Mouse (Mus musculus): ENCODE measurements at regions not wholly inside any gene's neighbourhood (a gene's known extent, or its start where the extent isn't known, plus 50 kb on each side); places are given as distances from the start of the nearest gene placed in this dataset.
A peak's percentile ranks its signal among the peaks of the same experiment; 100 is the strongest.

DNA sequence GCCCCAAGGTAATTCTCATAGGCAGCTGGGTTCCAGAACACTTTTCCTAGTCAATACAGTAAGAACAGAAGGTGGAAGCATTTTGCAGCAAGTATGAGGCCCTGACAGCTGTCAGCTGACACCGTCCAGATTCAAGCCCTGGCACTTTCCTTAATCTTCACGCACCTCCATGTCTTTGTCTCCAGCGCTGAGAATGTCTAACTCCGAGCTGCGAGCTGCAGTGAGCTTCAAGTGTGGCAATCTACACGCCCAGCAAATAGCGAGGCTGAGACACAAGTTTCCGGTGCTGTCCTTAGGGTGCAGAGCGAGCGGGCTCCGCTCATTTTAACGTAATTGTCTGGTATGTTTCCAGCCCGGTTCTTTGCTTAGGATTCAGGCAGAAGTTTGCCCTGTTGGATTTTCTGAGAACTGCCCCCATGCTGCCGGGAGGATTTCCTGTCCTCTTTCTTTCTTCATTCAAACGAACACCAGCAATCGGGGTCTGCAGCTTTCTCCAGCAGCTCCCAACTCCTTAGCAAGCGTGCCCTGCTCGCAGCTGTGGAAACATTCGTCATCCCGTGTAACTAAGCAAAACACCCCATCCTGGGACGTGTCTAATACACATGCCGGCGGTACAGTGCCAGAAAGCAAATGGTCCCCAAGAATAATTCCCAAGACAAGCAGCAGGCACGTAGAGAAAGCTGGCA, 54.5 kb downstream of the Irx3 start:
- H3K9me3 ChIP-seq (ENCODE audit: control insufficient read depth, low read length), result peaks cover 3% of the 10 kb centered on the region; the same call in 1 of the 2 replicates
- H3K9ac ChIP-seq (replicated peaks; ENCODE audit: low read depth, low read length), result no peak overlapping the region
- peaks cover 8% of the 10 kb centered on the region for H3K4me1 ChIP-seq (replicated peaks; ENCODE audit: control insufficient read depth, insufficient read depth, low read length)
- no peak overlapping the region for H3K27ac ChIP-seq (ENCODE audit: low read length)
- no peak overlapping the region for H3K4me3 ChIP-seq (replicated peaks; ENCODE audit: low read length)
- no peaks in the 10 kb centered on the region for H3K36me3 ChIP-seq (ENCODE audit: control insufficient read depth, insufficient read depth)
- peak overlapping the region; percentile 3; the same call in 1 of the 2 replicates for H3K4me2 ChIP-seq (ENCODE audit: low read length)
- no peak for ATAC-seq
- WGBS, result 40% methylated on average over 24 of the region's 24 CpGs
- no peaks in the 10 kb centered on the region for H3K27me3 ChIP-seq (replicated peaks; ENCODE audit: control insufficient read depth, insufficient read depth, low read length)

DNA sequence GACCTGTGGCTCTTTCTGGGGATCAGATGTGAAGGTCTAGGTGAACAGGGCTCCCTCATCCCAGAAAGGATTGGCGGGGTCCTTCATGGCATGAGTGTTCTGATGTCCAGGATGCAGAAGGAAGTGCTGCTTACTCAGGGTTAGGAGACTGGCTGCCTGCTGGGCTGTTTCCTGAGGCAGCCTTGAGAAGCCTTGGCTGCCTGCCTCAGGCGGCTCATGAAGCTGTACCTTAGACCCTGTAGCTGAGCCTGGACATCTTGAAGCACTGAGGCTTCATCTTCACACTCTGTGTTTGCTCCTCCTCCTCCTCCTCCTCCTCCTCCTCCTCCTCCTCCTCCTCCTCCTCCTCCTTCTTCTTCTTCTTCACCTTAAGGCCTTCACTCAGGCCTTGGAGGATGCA, 77.2 kb downstream of the Irx3 start:
- no peaks in the 10 kb centered on the region for H3K9me3 ChIP-seq (ENCODE audit: control insufficient read depth, low read length)
- H3K4me3 ChIP-seq (replicated peaks; ENCODE audit: low read length), result no peak overlapping the region
- no peak overlapping the region for H3K4me2 ChIP-seq (ENCODE audit: low read length)
- H3K36me3 ChIP-seq (ENCODE audit: control insufficient read depth, insufficient read depth), result no peaks in the 10 kb centered on the region
- no peak for ATAC-seq
- 68% methylated on average over 2 of the region's 2 CpGs for WGBS
- no peak overlapping the region for H3K9ac ChIP-seq (replicated peaks; ENCODE audit: low read depth, low read length)
- H3K27me3 ChIP-seq (replicated peaks; ENCODE audit: control insufficient read depth, insufficient read depth, low read length), result no peaks in the 10 kb centered on the region
- H3K27ac ChIP-seq (ENCODE audit: low read length), result no peak overlapping the region
- H3K4me1 ChIP-seq (replicated peaks; ENCODE audit: control insufficient read depth, insufficient read depth, low read length), result no peaks in the 10 kb centered on the region

All from forebrain, embryonic 16.5 days (tissue).